23 mouse cellular contexts compared by ENCODE assay signal in the genomic region with DNA sequence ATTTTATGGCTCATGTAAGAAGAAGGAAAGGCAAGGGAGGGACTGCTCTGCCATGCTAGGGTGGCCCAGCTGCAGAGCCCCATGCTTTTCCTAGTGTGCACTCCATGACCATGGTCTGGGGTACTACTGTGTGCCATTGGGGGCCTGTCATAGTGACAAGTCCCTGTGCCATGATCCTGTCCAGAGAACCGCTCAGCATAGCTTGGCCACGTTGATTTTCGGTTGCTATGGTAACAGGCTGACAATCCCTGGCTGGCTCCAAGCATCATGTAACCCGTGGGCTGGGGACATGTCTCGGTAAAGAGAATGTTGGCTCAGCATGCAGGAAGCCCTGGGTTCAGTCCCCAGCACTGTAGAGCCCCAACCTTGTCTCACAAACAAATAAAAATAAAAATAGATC.
DNase-seq lines count a peak whose midpoint lies in the region; ATAC-seq lines count a peak whose summit lies in the region.
"Had no signal": no experiment of that assay in that cellular context is flagged by ENCODE, and none has a peak within 500 bp of the region (broad histone marks: within the 10 kb centered on the region; RNA-seq: fewer than 3 reads in every experiment).

No protein-coding gene starts in this region.

- no peak for ATAC-seq in hindbrain, embryonic 14.5 days (ENCODE audit: low FRiP score)
- peak; percentile 66 for ATAC-seq in midbrain, embryonic 16.5 days
- ATAC-seq: inflammation-experienced regulatory T-cells, adult 6 months; liver, postnatal 0 days had no signal

- intact Hi-C loops in left cerebral cortex, postnatal 4 days (cut with DNase I): no loop called here

- no peaks in the 10 kb centered on the region for H3K9me3 ChIP-seq in hindbrain, embryonic 14.5 days (ENCODE audit: control insufficient read depth, low read length)
- no peaks in the 10 kb centered on the region for H3K9me3 ChIP-seq in midbrain, embryonic 16.5 days (replicated peaks; ENCODE audit: control insufficient read depth, low read length, poor library complexity, severe bottlenecking)
- H3K9me3 ChIP-seq: embryonic facial prominence, embryonic 12.5 days; neural tube, embryonic 12.5 days; stomach, embryonic 15.5 days had no signal

- peak; percentile 46 for DNase-seq in embryo, embryonic 10 days (ENCODE audit: low spot score)
- DNase-seq in embryo, embryonic 9.5 days (ENCODE audit: extremely low spot score): no peak
- peak; percentile 32 for DNase-seq in left cerebral cortex, postnatal 4 days
- DNase-seq in left cerebral cortex, adult 8-10 months (ENCODE audit: low spot score in 2 of 2): no peak
- DNase-seq in hindbrain, embryonic 14.5 days (ENCODE audit: low spot score): no peak
- DNase-seq in adrenal gland, postnatal 25 days: no peak
- no peak for DNase-seq in kidney, adult 8-10 months
- DNase-seq: adrenal gland, adult 8-10 months; cerebellum, adult 2 months; gastrocnemius, postnatal 36 days; heart, postnatal 10 days; kidney, adult 9 months; liver; liver, postnatal 0 days; lung, postnatal 36 days; spleen, adult 18-20 months; thymus, adult 2 months had no signal

- H3K36me3 ChIP-seq in hindbrain, embryonic 14.5 days (replicated peaks; ENCODE audit: control insufficient read depth, insufficient read depth): no peaks in the 10 kb centered on the region
- H3K36me3 ChIP-seq in midbrain, embryonic 16.5 days (ENCODE audit: control insufficient read depth, insufficient read depth, low read length): no peaks in the 10 kb centered on the region
- H3K36me3 ChIP-seq: embryonic facial prominence, embryonic 12.5 days; neural tube, embryonic 12.5 days; stomach, embryonic 15.5 days had no signal

- peak overlapping the region; percentile 1; the same call in 1 of the 2 replicates for H3K27ac ChIP-seq in hindbrain, embryonic 14.5 days
- H3K27ac ChIP-seq in midbrain, embryonic 16.5 days (ENCODE audit: low read length): peak overlapping the region; percentile 44; the same call in 1 of the 2 replicates
- H3K27ac ChIP-seq: embryonic facial prominence, embryonic 12.5 days; neural tube, embryonic 12.5 days; stomach, embryonic 15.5 days had no signal

- 26% methylated on average over 5 of the region's 5 CpGs for WGBS in hindbrain, embryonic 14.5 days
- WGBS in midbrain, embryonic 16.5 days: 23% methylated on average over 5 of the region's 5 CpGs

- no peak overlapping the region for H3K9ac ChIP-seq in hindbrain, embryonic 14.5 days
- H3K9ac ChIP-seq in midbrain, embryonic 16.5 days (ENCODE audit: low read depth, low read length): no peak overlapping the region
- H3K9ac ChIP-seq: embryonic facial prominence, embryonic 12.5 days; liver, postnatal 0 days; neural tube, embryonic 12.5 days; stomach, embryonic 15.5 days had no signal

- H3K4me2 ChIP-seq in hindbrain, embryonic 14.5 days (replicated peaks): no peak overlapping the region
- no peak overlapping the region for H3K4me2 ChIP-seq in midbrain, embryonic 16.5 days (ENCODE audit: low read length)
- H3K4me2 ChIP-seq: embryonic facial prominence, embryonic 12.5 days; neural tube, embryonic 12.5 days; stomach, embryonic 15.5 days had no signal

- H3K27me3 ChIP-seq in hindbrain, embryonic 14.5 days (ENCODE audit: control insufficient read depth, insufficient read depth, low read length): no peaks in the 10 kb centered on the region
- H3K27me3 ChIP-seq in midbrain, embryonic 16.5 days (ENCODE audit: control insufficient read depth, insufficient read depth, low read depth, low read length): no peaks in the 10 kb centered on the region
- H3K27me3 ChIP-seq: CH12.LX; embryonic facial prominence, embryonic 12.5 days; neural tube, embryonic 12.5 days; stomach, embryonic 15.5 days had no signal

- H3K4me3 ChIP-seq in hindbrain, embryonic 14.5 days (replicated peaks; ENCODE audit: low read length): no peak overlapping the region
- H3K4me3 ChIP-seq in midbrain, embryonic 16.5 days (ENCODE audit: low read depth, low read length): no peak overlapping the region
- H3K4me3 ChIP-seq: embryonic facial prominence, embryonic 12.5 days; neural tube, embryonic 12.5 days; stomach, embryonic 15.5 days had no signal

- no peaks in the 10 kb centered on the region for H3K4me1 ChIP-seq in hindbrain, embryonic 14.5 days (replicated peaks; ENCODE audit: control insufficient read depth, insufficient read depth, low read length)
- H3K4me1 ChIP-seq in midbrain, embryonic 16.5 days (ENCODE audit: control insufficient read depth, insufficient read depth, low read length): peaks cover 3% of the 10 kb centered on the region
- H3K4me1 ChIP-seq: neural tube, embryonic 12.5 days had no signal

Comparison
In these comparisons a context has a peak if more than half of its experiments do, and no peak if none do; other contexts are left out.
1. DNase-seq: peak in embryo, embryonic 10 days (single experiment) and left cerebral cortex, postnatal 4 days (single experiment); none in embryo, embryonic 9.5 days (single experiment), left cerebral cortex, adult 8-10 months (0 of 2), hindbrain, embryonic 14.5 days (single experiment), adrenal gland, postnatal 25 days (single experiment) and kidney, adult 8-10 months (0 of 2).